Mouse (Mus musculus) heart, adult 9 months (tissue): ENCODE results near the gene Rdh9.

ENCODE experiments used
- DNase-seq, 2 experiments: peaks; one replicate each; pipeline ENCODE4 v3.0.0; 2022; ENCODE audit warnings: low spot score in 2 of 2

Rdh9 gene

GRCm38 (mm10) chr10:127840776-127841175 lies 64.6 kb downstream of the Rdh9 start:
- DNase-seq = no peak
